Mouse (Mus musculus): ENCODE data around the gene Rps25. TPM values are rescaled to one million over a fixed set of nuclear protein-coding genes. Genes with fewer than 3 reads are reported as not detected.
"Not testable (repeated sequence)": the region's sequence is repeated elsewhere in the genome, so short reads cannot be mapped to it uniquely, and the experiment has no call there.

Rps25 gene
- polyA plus RNA-seq, 2 experiments = 1,089 to 2,837 TPM

- Histone ChIP-seq H3K4me1 (ENCODE audit: control insufficient read depth, insufficient read depth, low read length) (no peaks in the 10 kb centered on the region), H3K9ac (ENCODE audit: low read depth, low read length, severe bottlenecking) (no peak overlapping the region), H3K27ac (replicated peaks; ENCODE audit: low read depth, low read length) (no peak overlapping the region), H3K4me3 (replicated peaks; ENCODE audit: low read length) (no peak overlapping the region), H3K36me3 (ENCODE audit: control insufficient read depth, insufficient read depth, low read length) (no peaks in the 10 kb centered on the region), H3K4me2 (replicated peaks; ENCODE audit: low read depth, low read length, severe bottlenecking) (no peak overlapping the region), H3K9me3 (ENCODE audit: control insufficient read depth, low read length) (no peaks in the 10 kb centered on the region), H3K27me3 (ENCODE audit: control insufficient read depth, insufficient read depth, low read length) (no peaks in the 10 kb centered on the region)
- DNase-seq (ENCODE audit: low spot score) (no peak), ATAC-seq (ENCODE audit: low FRiP score, low read depth) (no peak)
- no peak for TF ChIP-seq POLR2A (IDR thresholded peaks at IDR 0.05; ENCODE audit: borderline replicate concordance, extremely low read depth, insufficient read depth, insufficient read length)
These were observed 33.6 kb upstream of the Rps25 start for GRCm38 (mm10) chr9:44373386-44373785.

GRCm38 (mm10) chr9:44376141-44376540, 30.8 kb upstream of the Rps25 start:
- H3K27ac ChIP-seq (replicated peaks; ENCODE audit: low read depth, low read length) = no peak overlapping the region
- H3K27me3 ChIP-seq (ENCODE audit: control insufficient read depth, insufficient read depth, low read length) = no peaks in the 10 kb centered on the region
- TF ChIP-seq POLR2A (IDR thresholded peaks at IDR 0.05; ENCODE audit: borderline replicate concordance, extremely low read depth, insufficient read depth, insufficient read length) = no peak
- DNase-seq (ENCODE audit: low spot score) = no peak
- no peak overlapping the region for H3K4me2 ChIP-seq (replicated peaks; ENCODE audit: low read depth, low read length, severe bottlenecking)
- H3K4me3 ChIP-seq (replicated peaks; ENCODE audit: low read length) = no peak overlapping the region
- H3K9me3 ChIP-seq (ENCODE audit: control insufficient read depth, low read length) = no peaks in the 10 kb centered on the region
- ATAC-seq (ENCODE audit: low FRiP score, low read depth) = no peak
- peaks cover 3% of the 10 kb centered on the region for H3K36me3 ChIP-seq (ENCODE audit: control insufficient read depth, insufficient read depth, low read length)
- peaks cover 7% of the 10 kb centered on the region for H3K4me1 ChIP-seq (ENCODE audit: control insufficient read depth, insufficient read depth, low read length)
- no peak overlapping the region for H3K9ac ChIP-seq (ENCODE audit: low read depth, low read length, severe bottlenecking)
- 90% methylated on average over 6 of the region's 6 CpGs for WGBS

GRCm38 (mm10) chr9:44377335-44377734, 29.6 kb upstream of the Rps25 start:
- H3K4me2 ChIP-seq (replicated peaks; ENCODE audit: low read depth, low read length, severe bottlenecking); DNase-seq (ENCODE audit: low spot score); H3K4me3 ChIP-seq (replicated peaks; ENCODE audit: low read length); H3K9ac ChIP-seq (ENCODE audit: low read depth, low read length, severe bottlenecking); H3K4me1 ChIP-seq (ENCODE audit: control insufficient read depth, insufficient read depth, low read length); H3K27ac ChIP-seq (replicated peaks; ENCODE audit: low read depth, low read length); ATAC-seq (ENCODE audit: low FRiP score, low read depth); H3K9me3 ChIP-seq (ENCODE audit: control insufficient read depth, low read length); H3K27me3 ChIP-seq (ENCODE audit: control insufficient read depth, insufficient read depth, low read length): not testable (repeated sequence)
- WGBS = 86% methylated on average over 2 of the region's 2 CpGs
- H3K36me3 ChIP-seq (ENCODE audit: control insufficient read depth, insufficient read depth, low read length) = peaks cover 14% of the 10 kb centered on the region

GRCm38 (mm10) chr9:44378153-44378730, 28.7 kb upstream of the Rps25 start:
- Histone ChIP-seq H3K9ac (ENCODE audit: low read depth, low read length, severe bottlenecking) (no peak overlapping the region; the same call in 1 of the 2 replicates), H3K4me2 (replicated peaks; ENCODE audit: low read depth, low read length, severe bottlenecking) (peak overlapping the region; percentile 95), H3K27ac (replicated peaks; ENCODE audit: low read depth, low read length) (no peak overlapping the region), H3K4me1 (ENCODE audit: control insufficient read depth, insufficient read depth, low read length) (peaks cover 7% of the 10 kb centered on the region), H3K36me3 (ENCODE audit: control insufficient read depth, insufficient read depth, low read length) (peaks cover 23% of the 10 kb centered on the region), H3K27me3 (ENCODE audit: control insufficient read depth, insufficient read depth, low read length) (no peaks in the 10 kb centered on the region), H3K4me3 (replicated peaks; ENCODE audit: low read length) (peak overlapping the region; percentile 88), H3K9me3 (ENCODE audit: control insufficient read depth, low read length) (no peaks in the 10 kb centered on the region)
- TF ChIP-seq POLR2A (IDR thresholded peaks at IDR 0.05; ENCODE audit: borderline replicate concordance, extremely low read depth, insufficient read depth, insufficient read length) = no peak
- ATAC-seq (ENCODE audit: low FRiP score, low read depth) (no peak), DNase-seq (ENCODE audit: low spot score) (no peak)
- 90% methylated on average over 5 of the region's 5 CpGs for WGBS

GRCm38 (mm10) chr9:44379054-44379834, 27.7 kb upstream of the Rps25 start, which contains the start of gene Hyou1:
TSS of gene Hyou1 (plus strand) at chr9:44379490.
- WGBS = under 1% methylated on average over 75 of the region's 83 CpGs
- peak; percentile 72; the same call in 1 of the 2 replicates for TF ChIP-seq POLR2A (IDR thresholded peaks at IDR 0.05; ENCODE audit: borderline replicate concordance, extremely low read depth, insufficient read depth, insufficient read length)
- H3K4me3 ChIP-seq (replicated peaks; ENCODE audit: low read length) = peak within 1 kb of the TSS; percentile 88
- DNase-seq (ENCODE audit: low spot score) = peak; percentile 97
- peak within 1 kb of the TSS; percentile 90 for H3K9ac ChIP-seq (ENCODE audit: low read depth, low read length, severe bottlenecking)
- no peaks in the 10 kb centered on the region for H3K27me3 ChIP-seq (ENCODE audit: control insufficient read depth, insufficient read depth, low read length)
- ATAC-seq (ENCODE audit: low FRiP score, low read depth) = peak; percentile 99
- peaks cover 7% of the 10 kb centered on the region for H3K4me1 ChIP-seq (ENCODE audit: control insufficient read depth, insufficient read depth, low read length)
- H3K4me2 ChIP-seq (replicated peaks; ENCODE audit: low read depth, low read length, severe bottlenecking) = peak within 1 kb of the TSS; percentile 95
- H3K36me3 ChIP-seq (ENCODE audit: control insufficient read depth, insufficient read depth, low read length) = peaks cover 33% of the 10 kb centered on the region
- no peaks in the 10 kb centered on the region for H3K9me3 ChIP-seq (ENCODE audit: control insufficient read depth, low read length)
- H3K27ac ChIP-seq (replicated peaks; ENCODE audit: low read depth, low read length) = peak within 1 kb of the TSS; percentile 84
